Mouse (Mus musculus) retina, postnatal 7 days (tissue): ENCODE measurements around the gene Pop5.

Experiments
- DNase-seq: peaks from one replicate; pipeline ENCODE4 v3.0.0-alpha.2; 2012; ENCODE audit warnings: low read depth, low spot score

Gene Pop5

DNA sequence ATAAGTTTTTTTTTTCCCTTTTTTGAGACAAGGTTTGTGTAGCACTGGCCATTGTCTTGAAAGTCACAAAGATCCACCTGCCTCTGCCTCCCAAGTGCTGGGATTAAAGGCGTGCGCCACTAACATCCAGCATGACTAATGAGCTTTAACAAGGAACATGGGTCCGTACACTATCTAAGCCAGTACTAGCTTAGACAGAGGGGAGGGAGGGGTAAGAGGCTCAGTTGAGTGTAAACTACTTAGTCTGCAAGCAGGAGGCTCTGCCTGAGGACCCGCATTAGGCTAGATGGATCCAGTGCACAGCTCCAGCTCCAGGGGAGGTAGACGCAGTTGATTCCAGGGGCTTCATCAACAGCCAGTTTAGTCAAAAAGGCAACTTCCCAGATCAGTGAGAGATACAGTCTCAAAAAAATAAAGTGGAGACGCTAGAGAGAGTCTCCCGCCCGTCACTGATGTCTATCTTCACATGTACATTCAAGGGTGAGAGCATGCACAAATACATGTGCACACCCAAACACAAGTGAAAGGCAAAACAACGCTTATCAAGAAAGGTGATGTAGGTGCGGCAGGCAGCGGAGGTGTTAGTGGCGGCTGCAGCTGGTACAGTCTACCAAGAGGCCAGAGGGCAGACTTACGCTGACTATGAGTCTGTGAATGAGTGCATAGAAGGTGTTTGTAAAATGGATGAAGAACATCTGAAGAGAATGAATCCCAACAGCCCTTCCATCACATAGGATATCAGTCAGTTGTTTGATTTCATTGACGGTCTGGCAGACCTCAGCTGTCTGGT, 27.1 kb downstream of the Pop5 start:
- DNase-seq: no peak

GRCm38 (mm10) chr5:115266340-115266739, 30.7 kb downstream of the Pop5 start:
- no peak for DNase-seq

DNA sequence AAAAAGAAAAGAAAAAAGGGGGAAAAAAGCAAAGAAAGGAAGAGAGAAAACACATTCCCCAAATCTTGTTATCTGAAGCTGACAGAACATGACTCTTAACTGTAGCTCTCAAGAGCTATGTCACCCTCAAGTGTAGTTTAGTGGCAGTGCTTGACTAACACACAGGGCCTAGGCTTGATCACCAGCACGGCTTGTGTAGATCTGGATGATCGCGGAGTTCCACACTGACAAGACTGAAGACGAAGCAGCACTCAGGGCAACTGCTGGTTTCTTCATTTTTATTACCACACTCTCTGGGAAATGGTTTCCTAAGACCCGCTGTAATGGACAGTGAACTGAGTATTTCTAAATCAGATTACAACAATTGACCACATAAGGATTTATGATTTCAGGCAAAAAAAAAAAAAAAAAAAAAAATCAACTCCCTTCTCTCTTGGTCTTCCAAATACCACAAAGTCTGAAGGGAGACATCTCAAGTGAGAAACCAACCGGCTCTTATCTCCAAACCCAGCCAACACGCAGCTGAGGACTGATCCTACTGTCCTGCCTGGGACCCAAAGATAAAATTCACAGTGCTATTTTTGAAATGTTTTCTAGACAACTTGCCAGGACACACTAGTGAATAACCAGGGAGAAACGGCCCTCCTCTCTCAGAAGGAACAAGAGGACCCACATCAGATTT, 31.3 kb downstream of the Pop5 start:
- no peak for DNase-seq

- DNase-seq: no peak
Observed at GRCm38 (mm10) chr5:115267469-115268045, 31.9 kb downstream of the Pop5 start.

DNA sequence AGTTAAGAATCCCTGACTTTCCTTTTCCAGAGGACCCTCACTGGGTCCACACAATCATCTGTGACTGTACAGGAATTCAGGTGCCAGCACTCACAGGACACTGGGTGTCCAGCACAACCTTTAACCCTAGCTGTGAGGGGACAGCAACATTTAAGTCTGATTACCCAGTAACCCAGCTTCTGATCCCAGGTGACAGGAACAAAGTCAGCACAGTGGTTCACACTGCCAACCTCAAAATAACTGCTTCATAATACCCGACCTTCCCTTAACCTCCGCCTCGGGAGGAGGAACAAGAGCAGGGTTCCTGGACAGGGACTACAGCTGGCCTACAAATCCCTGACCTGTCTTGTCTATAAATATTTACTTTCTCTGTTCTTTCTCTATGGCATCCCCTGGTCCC, 32.6 kb downstream of the Pop5 start:
- no peak for DNase-seq

DNA sequence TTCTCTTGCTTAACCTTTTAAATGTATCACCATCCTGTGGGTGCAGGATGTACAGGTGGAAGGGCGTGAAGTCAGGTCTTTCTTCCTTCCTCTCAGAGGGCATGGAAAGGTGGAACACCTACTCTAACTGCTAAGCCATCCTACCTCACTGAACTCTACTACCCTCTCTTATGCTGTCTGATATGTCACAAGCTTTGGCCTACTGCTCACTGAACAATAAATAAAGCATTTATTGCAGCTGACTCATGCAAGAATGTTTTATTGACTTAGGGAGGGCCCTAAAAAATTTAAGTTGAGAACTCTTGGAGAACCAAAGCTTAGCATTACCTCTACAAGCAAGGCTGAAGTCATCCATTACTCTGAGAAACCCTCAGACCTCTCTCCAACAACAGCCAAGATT, 34.3 kb downstream of the Pop5 start:
- no peak for DNase-seq

DNA sequence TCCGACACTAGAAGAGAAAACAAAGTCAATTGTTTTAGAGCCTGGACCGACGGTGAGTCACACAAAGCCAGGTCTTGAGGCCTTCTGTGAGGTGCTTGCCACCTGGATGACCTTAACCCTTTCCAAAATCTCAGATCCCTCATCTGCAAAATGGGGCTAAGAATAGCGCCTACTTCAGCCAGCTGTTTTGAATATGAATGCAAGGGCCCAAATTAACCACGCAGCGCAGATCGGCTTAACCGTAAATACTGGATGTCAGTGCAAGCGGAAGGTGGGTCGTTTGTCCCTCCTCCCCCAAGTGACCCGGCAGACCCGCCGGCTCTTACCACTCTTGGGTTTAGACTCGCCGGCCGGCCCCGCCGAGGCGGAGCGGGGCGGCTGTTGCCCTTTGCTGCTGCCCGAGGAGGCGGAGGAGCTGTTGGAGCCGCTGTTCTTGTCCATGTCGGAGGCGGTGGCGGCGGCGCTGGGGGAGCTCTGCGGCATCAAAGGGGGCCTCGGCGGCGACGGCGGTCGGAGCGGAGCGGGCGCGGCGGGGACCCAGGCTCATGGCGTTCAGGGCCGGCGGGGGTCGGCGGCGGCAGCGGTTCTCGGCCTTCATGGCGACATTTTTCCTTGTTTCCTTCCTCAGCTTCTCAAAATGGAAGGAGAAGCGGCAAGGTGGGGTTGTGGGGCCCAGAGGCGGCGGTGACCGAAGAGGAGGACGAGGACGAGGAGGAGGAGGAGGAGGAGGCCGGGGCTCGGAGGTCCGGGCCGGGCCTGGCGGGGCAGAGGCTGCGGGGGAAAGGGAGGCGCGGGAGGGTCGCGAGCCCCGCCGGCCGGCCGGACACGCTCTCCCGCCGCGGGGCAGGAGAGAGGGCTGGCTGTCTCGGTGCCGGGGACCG, 36.5 kb downstream of the Pop5 start:
- no peak for DNase-seq

DNA sequence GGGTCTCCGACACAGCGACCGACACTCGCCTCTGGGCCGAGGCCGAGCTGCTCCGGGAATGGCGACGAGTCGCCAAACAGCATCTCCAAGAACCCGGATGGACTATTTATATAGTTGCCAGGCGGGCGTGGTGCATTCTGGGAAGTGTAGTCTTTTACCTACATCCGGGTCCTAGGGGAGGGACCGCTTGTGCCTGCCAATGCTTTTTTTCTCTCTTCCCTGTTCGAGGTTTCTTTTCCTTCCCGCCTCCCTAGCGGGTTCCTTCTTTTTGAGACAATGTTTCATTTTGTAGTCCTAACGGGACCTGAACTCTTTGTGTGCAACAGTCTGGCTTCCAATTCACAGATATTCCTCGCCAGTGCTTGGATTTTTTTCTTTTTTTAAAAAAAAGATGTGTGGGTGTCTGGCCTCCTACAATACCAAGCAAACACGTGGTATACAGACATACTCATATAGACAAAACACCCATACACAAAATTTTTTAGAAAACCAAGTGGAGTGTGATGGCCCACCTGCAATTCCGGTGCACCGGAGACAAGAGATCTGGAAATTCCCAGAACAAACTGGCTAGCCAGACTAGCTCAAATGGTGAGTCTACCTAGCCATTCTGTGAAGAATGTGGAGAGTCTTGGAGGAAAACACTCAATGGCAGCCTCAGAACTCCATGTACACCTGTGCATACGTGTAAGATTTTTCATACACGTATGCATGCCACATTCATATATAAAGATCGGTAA, 37.3 kb downstream of the Pop5 start, which contains the start of gene Rnf10:
Gene Rnf10 (minus strand): TSS at position 87 of the 737 bp plus-strand sequence.
- peak; percentile 96 for DNase-seq

GRCm38 (mm10) chr5:115273549-115274135, 38.0 kb downstream of the Pop5 start:
- DNase-seq: no peak

DNA sequence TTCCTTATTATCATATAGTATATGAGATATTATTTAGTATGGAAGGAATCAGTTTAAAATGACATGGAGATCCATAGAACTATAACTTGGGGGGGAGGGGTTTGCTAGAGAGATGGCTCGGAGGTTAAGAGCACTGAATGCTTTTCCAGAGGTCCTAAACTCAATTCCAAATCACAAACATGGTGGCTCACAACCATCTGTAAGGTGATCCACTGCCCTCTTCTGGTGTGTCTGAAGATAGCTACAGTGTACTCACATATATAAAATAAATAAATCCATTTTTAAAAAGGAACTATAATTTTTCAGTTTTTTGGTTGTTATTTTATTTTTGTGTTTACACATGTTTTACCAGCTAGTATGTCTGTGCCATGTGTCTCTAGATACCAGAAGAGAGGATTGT, 38.7 kb downstream of the Pop5 start:
- no peak for DNase-seq

GRCm38 (mm10) chr5:115274771-115275170, 39.1 kb downstream of the Pop5 start:
- no peak for DNase-seq

DNA sequence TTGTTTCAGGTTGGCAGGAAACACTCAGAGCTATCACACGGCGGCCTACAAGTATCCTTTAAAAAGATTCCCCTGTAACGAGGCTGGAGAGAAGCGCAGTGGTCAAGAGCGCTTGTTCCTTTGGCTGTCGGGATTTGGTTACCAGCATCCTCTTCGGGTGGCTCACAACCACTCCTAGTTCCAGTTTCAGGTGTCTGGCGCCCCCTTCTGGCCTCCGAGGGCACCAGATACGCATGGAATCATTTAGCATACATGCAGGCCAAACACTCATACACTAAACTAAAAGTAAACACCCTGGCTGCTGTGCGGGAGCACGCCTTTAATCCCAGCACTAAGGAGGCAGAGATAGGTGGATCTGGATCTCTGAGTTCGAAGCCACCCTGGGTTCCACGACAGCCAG, 40.4 kb downstream of the Pop5 start:
- no peak for DNase-seq

- DNase-seq: no peak
Observed at GRCm38 (mm10) chr5:115278053-115278452, 42.4 kb downstream of the Pop5 start.

DNA sequence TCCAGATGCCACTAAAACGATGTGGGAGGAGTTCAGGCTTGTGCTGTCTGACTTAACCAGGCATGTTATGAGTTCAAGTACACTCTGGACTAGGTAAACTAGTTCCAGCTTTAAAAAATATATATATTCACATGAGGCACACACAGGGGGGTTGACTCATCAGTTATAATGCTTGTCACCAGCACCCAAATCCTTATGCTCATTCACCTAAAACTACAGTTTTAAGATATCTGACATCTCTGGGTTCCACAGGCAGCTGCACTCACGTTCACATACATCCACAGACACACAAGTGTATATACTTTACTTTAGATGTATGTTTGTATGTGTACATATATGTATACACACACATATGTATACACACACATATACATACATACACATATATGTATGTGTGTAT, 43.1 kb downstream of the Pop5 start:
- DNase-seq: no peak

GRCm38 (mm10) chr5:115279226-115280049, 43.8 kb downstream of the Pop5 start, which contains the start of gene Coq5:
TSS of gene Coq5 (plus strand) at chr5:115279666.
- no peak for DNase-seq

- DNase-seq: no peak
Observed at GRCm38 (mm10) chr5:115280050-115280687, 44.5 kb downstream of the Pop5 start.

- no peak for DNase-seq
Observed at GRCm38 (mm10) chr5:115284735-115285134, 49.1 kb downstream of the Pop5 start.

DNA sequence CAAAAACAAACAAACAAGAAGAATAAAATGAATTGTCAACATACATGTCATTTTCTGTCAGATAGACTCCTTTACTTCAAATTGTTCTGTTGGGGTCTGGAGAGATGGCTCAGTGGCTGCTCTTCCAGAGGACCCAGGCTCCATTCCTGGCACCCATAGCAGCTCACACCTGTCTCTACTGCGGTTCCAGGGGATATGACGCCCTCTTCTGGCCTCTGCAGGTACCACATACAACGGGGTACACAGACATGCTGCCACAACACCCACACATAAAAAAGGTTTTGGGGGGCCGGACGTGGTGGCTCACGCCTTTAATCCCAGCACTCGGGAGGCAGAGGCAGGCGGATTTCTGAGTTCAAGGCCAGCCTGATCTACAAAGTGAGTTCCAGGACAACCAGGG, 58.5 kb downstream of the Pop5 start:
- DNase-seq: no peak
